Comparison of ENCODE assay signal across 9 mouse cellular contexts in the genomic region with DNA sequence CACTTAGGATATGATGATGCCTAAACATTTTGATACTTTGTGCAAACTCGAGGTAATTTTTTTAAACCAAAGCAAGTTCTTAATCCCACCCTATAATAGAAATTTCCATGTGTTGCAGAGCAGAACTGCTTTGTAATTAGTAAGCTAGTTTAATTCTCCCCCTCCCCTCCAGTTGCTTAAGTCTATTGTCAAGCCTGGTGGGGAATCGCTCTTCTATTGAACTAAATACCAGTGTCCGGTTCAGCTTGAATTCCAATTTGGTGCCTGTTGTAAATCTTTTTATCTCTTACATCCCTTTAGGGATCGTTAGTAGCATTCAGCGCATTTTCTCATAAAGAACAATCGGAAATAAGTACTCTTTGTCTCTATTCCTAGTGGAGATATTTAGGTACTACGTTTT. TPM values are rescaled to one million over a fixed set of nuclear protein-coding genes. Genes with fewer than 3 reads are reported as not detected.
DNase-seq lines count a peak whose midpoint lies in the region; ATAC-seq lines count a peak whose summit lies in the region.
"Had no signal": no experiment of that assay in that cellular context is flagged by ENCODE, and none has a peak within 500 bp of the region (broad histone marks: within the 10 kb centered on the region; RNA-seq: fewer than 3 reads in every experiment).

No protein-coding gene starts in this region.

- H3K9ac ChIP-seq in liver, embryonic 11.5 days (ENCODE audit: low read depth, low read length) = no peak overlapping the region; the same call in 1 of the 2 replicates
- H3K9ac ChIP-seq in embryonic facial prominence, embryonic 14.5 days (ENCODE audit: low read depth, low read length) = no peak overlapping the region
- H3K9ac ChIP-seq in limb, embryonic 12.5 days (replicated peaks) = no peak overlapping the region
- H3K9ac ChIP-seq in neural tube, embryonic 15.5 days (replicated peaks) = no peak overlapping the region

- 62% methylated on average over 7 of the region's 7 CpGs for WGBS in liver, embryonic 11.5 days
- WGBS in embryonic facial prominence, embryonic 14.5 days = 40% methylated on average over 7 of the region's 7 CpGs
- 46% methylated on average over 7 of the region's 7 CpGs for WGBS in limb, embryonic 12.5 days
- WGBS in neural tube, embryonic 15.5 days = 9% methylated on average over 7 of the region's 7 CpGs

- peak overlapping the region; percentile 74 for H3K4me2 ChIP-seq in liver, embryonic 11.5 days
- H3K4me2 ChIP-seq in embryonic facial prominence, embryonic 14.5 days (ENCODE audit: low read depth, low read length) = peak overlapping the region; percentile 97
- H3K4me2 ChIP-seq in limb, embryonic 12.5 days = peak overlapping the region; percentile 94
- peak overlapping the region; percentile 97 for H3K4me2 ChIP-seq in neural tube, embryonic 15.5 days

- H3K4me1 ChIP-seq in liver, embryonic 11.5 days (replicated peaks; ENCODE audit: control insufficient read depth, insufficient read depth, low read length) = peaks cover 8% of the 10 kb centered on the region
- H3K4me1 ChIP-seq in embryonic facial prominence, embryonic 14.5 days (ENCODE audit: control insufficient read depth, insufficient read depth, low read length) = peaks cover 14% of the 10 kb centered on the region
- peaks cover 17% of the 10 kb centered on the region for H3K4me1 ChIP-seq in limb, embryonic 12.5 days (replicated peaks)
- H3K4me1 ChIP-seq in neural tube, embryonic 15.5 days = peaks cover 19% of the 10 kb centered on the region

- peak overlapping the region; percentile 92 for H3K4me3 ChIP-seq in liver, embryonic 11.5 days (ENCODE audit: low read depth, low read length)
- H3K4me3 ChIP-seq in embryonic facial prominence, embryonic 14.5 days (ENCODE audit: low read depth, low read length) = peak overlapping the region; percentile 80
- H3K4me3 ChIP-seq in limb, embryonic 12.5 days (replicated peaks) = peak overlapping the region; percentile 89; the same call in 1 of the 2 replicates
- peak overlapping the region; percentile 10; the same call in 1 of the 2 replicates for H3K4me3 ChIP-seq in neural tube, embryonic 15.5 days (replicated peaks)

- ATAC-seq in liver, embryonic 11.5 days (replicated peaks; ENCODE audit: low FRiP score) = no peak
- no peak for ATAC-seq in embryonic facial prominence, embryonic 14.5 days (ENCODE audit: low read depth)
- no peak for ATAC-seq in limb, embryonic 12.5 days (ENCODE audit: insufficient number of reproducible peaks, insufficient read depth, low FRiP score, low TSS enrichment, low read depth)
- no peak for ATAC-seq in neural tube, embryonic 15.5 days (ENCODE audit: low FRiP score)
- no peak for ATAC-seq in cerebellum, adult (ENCODE audit: insufficient number of reproducible peaks, low FRiP score, low TSS enrichment)

- H3K36me3 ChIP-seq in liver, embryonic 11.5 days (ENCODE audit: control insufficient read depth, insufficient read depth, low read length) = peaks cover 4% of the 10 kb centered on the region; the same call in 1 of the 2 replicates
- peaks cover 10% of the 10 kb centered on the region; the same call in 1 of the 2 replicates for H3K36me3 ChIP-seq in embryonic facial prominence, embryonic 14.5 days (ENCODE audit: control insufficient read depth, insufficient read depth, low read length)
- H3K36me3 ChIP-seq in limb, embryonic 12.5 days = peaks cover 2% of the 10 kb centered on the region
- no peaks in the 10 kb centered on the region for H3K36me3 ChIP-seq in neural tube, embryonic 15.5 days

- intact Hi-C loops in left cerebral cortex, postnatal 4 days (cut with DNase I) = loop anchor here (5.0 kb wide), 1 partner anchor 81 kb away; no protein-coding TSS in a partner anchor
- intact Hi-C loops in left cerebral cortex, postnatal 14 days (cut with DNase I) = loop anchor here (5.0 kb wide), 1 partner anchor 81 kb away; no protein-coding TSS in a partner anchor

- DNase-seq in liver, embryonic 11.5 days (ENCODE audit: low spot score) = no peak
- DNase-seq in liver = no peak
- DNase-seq in embryonic facial prominence, embryonic 14.5 days (ENCODE audit: low spot score) = no peak
- no peak for DNase-seq in left cerebral cortex, postnatal 4 days
- no peak for DNase-seq in left cerebral cortex, postnatal 14 days (ENCODE audit: low spot score in 2 of 2)
- DNase-seq: gastrocnemius, postnatal 10 days had no signal

- H3K27me3 ChIP-seq in liver, embryonic 11.5 days (replicated peaks; ENCODE audit: control insufficient read depth, insufficient read depth, low read length) = no peaks in the 10 kb centered on the region
- H3K27me3 ChIP-seq in embryonic facial prominence, embryonic 14.5 days (replicated peaks; ENCODE audit: control insufficient read depth, insufficient read depth, low read length) = no peaks in the 10 kb centered on the region
- no peaks in the 10 kb centered on the region for H3K27me3 ChIP-seq in limb, embryonic 12.5 days
- H3K27me3 ChIP-seq in neural tube, embryonic 15.5 days (replicated peaks) = no peaks in the 10 kb centered on the region

- no peak overlapping the region; the same call in 1 of the 2 replicates for H3K27ac ChIP-seq in liver, embryonic 11.5 days (ENCODE audit: low read depth, low read length)
- H3K27ac ChIP-seq in embryonic facial prominence, embryonic 14.5 days (replicated peaks; ENCODE audit: low read depth, low read length) = no peak overlapping the region
- no peak overlapping the region for H3K27ac ChIP-seq in limb, embryonic 12.5 days
- no peak overlapping the region for H3K27ac ChIP-seq in neural tube, embryonic 15.5 days (replicated peaks)

- no peaks in the 10 kb centered on the region for H3K9me3 ChIP-seq in liver, embryonic 11.5 days (ENCODE audit: control insufficient read depth, low read length)
- H3K9me3 ChIP-seq in embryonic facial prominence, embryonic 14.5 days (ENCODE audit: control insufficient read depth, low read length) = no peaks in the 10 kb centered on the region
- H3K9me3 ChIP-seq in limb, embryonic 12.5 days = no peaks in the 10 kb centered on the region
- H3K9me3 ChIP-seq in neural tube, embryonic 15.5 days (replicated peaks) = no peaks in the 10 kb centered on the region

RNA-seq across cellular contexts. Expression of gene Ipo5, which starts 1.9 kb away (rescaled TPM):
- 133 and 150 TPM in 2 replicates for polyA plus RNA-seq in liver, embryonic 11.5 days (2014; fragmentation: Nextera tagmentation; extraction: Ambion mirVana)
- polyA plus RNA-seq in embryonic facial prominence, embryonic 14.5 days (2014; fragmentation: Nextera tagmentation; extraction: Ambion mirVana) = 102 and 110 TPM in 2 replicates
- 103 TPM in 2 replicates for polyA plus RNA-seq in limb, embryonic 12.5 days (2016; fragmentation: Nextera tagmentation; extraction: Ambion mirVana)
- 50.8 and 59.0 TPM in 2 replicates for polyA plus RNA-seq in neural tube, embryonic 15.5 days (2015; fragmentation: Nextera tagmentation; extraction: Ambion mirVana)
- 100 to 1,000 TPM; 166 to 175 TPM for total RNA-seq in left cerebral cortex, postnatal 4 days (2021)
- total RNA-seq in left cerebral cortex, postnatal 14 days (2021) = 100 to 1,000 TPM; 111 to 120 TPM

Comparison
In these comparisons a context has a peak if more than half of its experiments do, and no peak if none do; other contexts are left out.
1. H3K4me3 ChIP-seq: peak in every context shown above with its lines; median percentile 92 in liver, embryonic 11.5 days; 89 in limb, embryonic 12.5 days; 80 in embryonic facial prominence, embryonic 14.5 days; 10 in neural tube, embryonic 15.5 days.